In the genomic region with DNA sequence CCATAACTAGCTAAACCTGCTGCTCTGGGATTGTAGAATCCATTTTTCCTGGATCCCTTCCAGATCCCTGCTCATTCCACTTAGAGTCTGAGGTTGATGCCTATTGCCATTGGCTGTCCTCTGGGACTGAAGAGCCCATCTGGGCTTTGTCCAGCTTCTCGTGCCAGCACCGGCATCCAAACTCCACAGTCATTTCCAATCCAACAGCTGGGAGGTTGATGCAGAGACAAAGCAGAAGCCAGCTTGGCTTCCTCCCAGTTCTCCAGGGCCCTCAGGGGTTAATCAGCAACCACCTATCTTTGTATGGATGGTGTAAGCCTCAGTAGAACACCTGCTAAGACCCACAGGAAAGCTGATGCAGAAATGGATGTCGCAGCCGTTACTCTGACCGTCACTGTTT, we compare ENCODE assay signal across 9 mouse cellular contexts.
A peak's percentile ranks its signal among the peaks of the same experiment; 100 is the strongest.
DNase-seq lines count a peak whose midpoint lies in the region; ATAC-seq and TF ChIP-seq lines count a peak whose summit lies in the region.
"Had no signal": no experiment of that assay in that cellular context is flagged by ENCODE, and none has a peak within 500 bp of the region (broad histone marks: within the 10 kb centered on the region; RNA-seq: fewer than 3 reads in every experiment).

No protein-coding gene starts in this region.

- peak; percentile 87 to 89 for DNase-seq in cerebellum, postnatal 10 days
- peak; percentile 52 to 57 for DNase-seq in kidney, adult 8-10 months
- peak; percentile 45 for DNase-seq in NIH3T3 (ENCODE audit: low read depth)
- DNase-seq in heart, postnatal 0 days (ENCODE audit: low spot score): peak; percentile 90
- DNase-seq in ovary, adult 18-20 months (ENCODE audit: low spot score): no peak
- DNase-seq: thymus, adult 2 months had no signal

- H3K27ac ChIP-seq in kidney, embryonic 16.5 days (ENCODE audit: low read length): no peak overlapping the region
- peak overlapping the region; percentile 80 for H3K27ac ChIP-seq in heart, postnatal 0 days (ENCODE audit: low read depth)
- no peak overlapping the region for H3K27ac ChIP-seq in liver, embryonic 12.5 days

- no peaks in the 10 kb centered on the region for H3K27me3 ChIP-seq in kidney, embryonic 16.5 days (ENCODE audit: insufficient read depth, low read length)
- no peaks in the 10 kb centered on the region for H3K27me3 ChIP-seq in heart, postnatal 0 days (ENCODE audit: control insufficient read depth, insufficient read depth, low read length)
- H3K27me3 ChIP-seq in liver, embryonic 12.5 days (replicated peaks): no peaks in the 10 kb centered on the region

- no peaks in the 10 kb centered on the region for H3K9me3 ChIP-seq in kidney, embryonic 16.5 days (ENCODE audit: low read length)
- H3K9me3 ChIP-seq in heart, postnatal 0 days (replicated peaks; ENCODE audit: control insufficient read depth, low read length): no peaks in the 10 kb centered on the region
- H3K9me3 ChIP-seq in liver, embryonic 12.5 days (replicated peaks): no peaks in the 10 kb centered on the region

- H3K9ac ChIP-seq in kidney, embryonic 16.5 days (replicated peaks; ENCODE audit: low read length): no peak overlapping the region
- no peak overlapping the region for H3K9ac ChIP-seq in heart, postnatal 0 days (replicated peaks; ENCODE audit: low read depth, low read length)
- no peak overlapping the region for H3K9ac ChIP-seq in liver, embryonic 12.5 days

- TF ChIP-seq EP300 in heart, postnatal 0 days (IDR thresholded peaks at IDR 0.05; ENCODE audit: low read depth): peak; percentile 86; the same call in 1 of the 2 replicates

- H3K4me3 ChIP-seq in kidney, embryonic 16.5 days (ENCODE audit: low read length): no peak overlapping the region
- H3K4me3 ChIP-seq in heart, postnatal 0 days (ENCODE audit: low read depth, low read length): no peak overlapping the region
- H3K4me3 ChIP-seq in liver, embryonic 12.5 days: no peak overlapping the region

- peaks cover 5% of the 10 kb centered on the region for H3K4me1 ChIP-seq in kidney, embryonic 16.5 days (ENCODE audit: insufficient read depth, low read length)
- H3K4me1 ChIP-seq in heart, postnatal 0 days (ENCODE audit: control insufficient read depth, insufficient read depth): peaks cover 6% of the 10 kb centered on the region; the same call in 1 of the 2 replicates
- H3K4me1 ChIP-seq in liver, embryonic 12.5 days: peaks cover 8% of the 10 kb centered on the region

- no peak overlapping the region for H3K4me2 ChIP-seq in kidney, embryonic 16.5 days (replicated peaks; ENCODE audit: low read depth, low read length)
- H3K4me2 ChIP-seq in heart, postnatal 0 days (ENCODE audit: low read depth, low read length): no peak overlapping the region
- no peak overlapping the region for H3K4me2 ChIP-seq in liver, embryonic 12.5 days

- H3K36me3 ChIP-seq in kidney, embryonic 16.5 days (ENCODE audit: insufficient read depth, low read length): no peaks in the 10 kb centered on the region
- H3K36me3 ChIP-seq in heart, postnatal 0 days (replicated peaks; ENCODE audit: control insufficient read depth, insufficient read depth, low read length): no peaks in the 10 kb centered on the region
- no peaks in the 10 kb centered on the region for H3K36me3 ChIP-seq in liver, embryonic 12.5 days

- no peak for ATAC-seq in cerebellum, adult (ENCODE audit: insufficient number of reproducible peaks, low FRiP score, low TSS enrichment)
- ATAC-seq in kidney, embryonic 16.5 days (ENCODE audit: low FRiP score, low TSS enrichment): no peak
- peak; percentile 91 for ATAC-seq in heart, postnatal 0 days (ENCODE audit: insufficient read depth, low read depth)
- no peak for ATAC-seq in liver, embryonic 12.5 days

- TF ChIP-seq CTCF in heart, postnatal 0 days (IDR thresholded peaks at IDR 0.05; ENCODE audit: low read depth): no peak

- 80% methylated on average over 5 of the region's 5 CpGs for WGBS in kidney, embryonic 16.5 days
- WGBS in heart, postnatal 0 days: 39% methylated on average over 5 of the region's 5 CpGs
- 80% methylated on average over 5 of the region's 5 CpGs for WGBS in liver, embryonic 12.5 days (ENCODE audit: insufficient replicate concordance)
